8 mouse cellular contexts compared by ENCODE assay signal in genomic region chr3:153668447-153669290, GRCm38 (mm10). TPM values are rescaled to one million over a fixed set of nuclear protein-coding genes. Genes with fewer than 3 reads are reported as not detected.
DNase-seq lines count a peak whose midpoint lies in the region; ATAC-seq and TF ChIP-seq lines count a peak whose summit lies in the region.

No protein-coding gene starts in this region.

- 70% methylated on average over 21 of the region's 21 CpGs for whole genome bisulfite sequencing in hindbrain, embryonic 11.5 days
- 67% methylated on average over 21 of the region's 21 CpGs for WGBS in hindbrain, embryonic 13.5 days
- 57% methylated on average over 21 of the region's 21 CpGs for WGBS in kidney, postnatal 0 days
- 73% methylated on average over 21 of the region's 21 CpGs for WGBS in midbrain, embryonic 16.5 days

- no peak overlapping the region for H3K4me2 ChIP-seq in hindbrain, embryonic 11.5 days (replicated peaks; ENCODE audit: low read depth, low read length)
- H3K4me2 ChIP-seq in hindbrain, embryonic 13.5 days = no peak overlapping the region
- H3K4me2 ChIP-seq in kidney, postnatal 0 days (ENCODE audit: low read length) = no peak overlapping the region
- no peak overlapping the region for H3K4me2 ChIP-seq in midbrain, embryonic 16.5 days (ENCODE audit: low read length)

- no peaks in the 10 kb centered on the region for H3K9me3 ChIP-seq in hindbrain, embryonic 11.5 days (ENCODE audit: control insufficient read depth, low read length)
- no peaks in the 10 kb centered on the region for H3K9me3 ChIP-seq in hindbrain, embryonic 13.5 days
- no peaks in the 10 kb centered on the region for H3K9me3 ChIP-seq in kidney, postnatal 0 days (replicated peaks; ENCODE audit: low read length)
- H3K9me3 ChIP-seq in midbrain, embryonic 16.5 days (replicated peaks; ENCODE audit: control insufficient read depth, low read length, poor library complexity, severe bottlenecking) = no peaks in the 10 kb centered on the region

- no peak for DNase-seq in hindbrain, embryonic 11.5 days (ENCODE audit: low spot score)
- peak; percentile 84 for DNase-seq in kidney, postnatal 0 days (ENCODE audit: low spot score)
- no peak for DNase-seq in layer of hippocampus, postnatal 10 days (ENCODE audit: low spot score in 2 of 2)
- DNase-seq in spleen, postnatal 4 days (ENCODE audit: low spot score in 2 of 2) = no peak
- no peak for DNase-seq in layer of hippocampus, postnatal 14 days (ENCODE audit: low spot score in 2 of 2)

- no peaks in the 10 kb centered on the region for H3K36me3 ChIP-seq in hindbrain, embryonic 11.5 days (ENCODE audit: control insufficient read depth, insufficient read depth, low read length)
- H3K36me3 ChIP-seq in hindbrain, embryonic 13.5 days = no peaks in the 10 kb centered on the region
- no peaks in the 10 kb centered on the region for H3K36me3 ChIP-seq in kidney, postnatal 0 days (ENCODE audit: insufficient read depth, low read length)
- H3K36me3 ChIP-seq in midbrain, embryonic 16.5 days (ENCODE audit: control insufficient read depth, insufficient read depth, low read length) = no peaks in the 10 kb centered on the region

- H3K27me3 ChIP-seq in hindbrain, embryonic 11.5 days (ENCODE audit: control insufficient read depth, insufficient read depth, low read length) = no peaks in the 10 kb centered on the region
- peaks cover 2% of the 10 kb centered on the region; the same call in 1 of the 2 replicates for H3K27me3 ChIP-seq in hindbrain, embryonic 13.5 days
- H3K27me3 ChIP-seq in kidney, postnatal 0 days (ENCODE audit: insufficient read depth, low read length) = no peaks in the 10 kb centered on the region
- no peaks in the 10 kb centered on the region for H3K27me3 ChIP-seq in midbrain, embryonic 16.5 days (ENCODE audit: control insufficient read depth, insufficient read depth, low read depth, low read length)

- no peaks in the 10 kb centered on the region for H3K4me1 ChIP-seq in hindbrain, embryonic 11.5 days (replicated peaks; ENCODE audit: control insufficient read depth, insufficient read depth, low read length)
- H3K4me1 ChIP-seq in hindbrain, embryonic 13.5 days (replicated peaks) = peaks cover 31% of the 10 kb centered on the region
- H3K4me1 ChIP-seq in kidney, postnatal 0 days (replicated peaks; ENCODE audit: insufficient read depth, low read length) = peaks cover 27% of the 10 kb centered on the region
- H3K4me1 ChIP-seq in midbrain, embryonic 16.5 days (ENCODE audit: control insufficient read depth, insufficient read depth, low read length) = peaks cover 6% of the 10 kb centered on the region; the same call in 1 of the 2 replicates

- no peak overlapping the region for H3K4me3 ChIP-seq in hindbrain, embryonic 11.5 days (ENCODE audit: low read depth, low read length)
- no peak overlapping the region for H3K4me3 ChIP-seq in hindbrain, embryonic 13.5 days
- H3K4me3 ChIP-seq in kidney, postnatal 0 days (replicated peaks; ENCODE audit: low read depth, low read length) = no peak overlapping the region
- no peak overlapping the region for H3K4me3 ChIP-seq in midbrain, embryonic 16.5 days (ENCODE audit: low read depth, low read length)

- no peak for TF ChIP-seq CTCF in kidney, postnatal 0 days (IDR thresholded peaks at IDR 0.05; ENCODE audit: low read depth)

- peak; percentile 46; the same call in 1 of the 2 replicates for ATAC-seq in hindbrain, embryonic 11.5 days (ENCODE audit: low FRiP score)
- no peak for ATAC-seq in hindbrain, embryonic 13.5 days (ENCODE audit: low FRiP score)
- ATAC-seq in erythroid progenitor cell, adult 5-6 weeks (replicated peaks; ENCODE audit: low FRiP score, poor library complexity, severe bottlenecking) = peak; percentile 63; the same call in 1 of the 2 replicates
- peak; percentile 46; the same call in 1 of the 2 replicates for ATAC-seq in kidney, postnatal 0 days (replicated peaks; ENCODE audit: low FRiP score, low read depth)
- ATAC-seq in midbrain, embryonic 16.5 days = 0 out of 2 replicates have a peak, but pooled peaks have one; percentile 49

- H3K9ac ChIP-seq in hindbrain, embryonic 11.5 days (ENCODE audit: low read depth, low read length) = no peak overlapping the region
- no peak overlapping the region for H3K9ac ChIP-seq in hindbrain, embryonic 13.5 days
- no peak overlapping the region for H3K9ac ChIP-seq in kidney, postnatal 0 days (ENCODE audit: low read depth, low read length)
- no peak overlapping the region for H3K9ac ChIP-seq in midbrain, embryonic 16.5 days (ENCODE audit: low read depth, low read length)

- no peak overlapping the region for H3K27ac ChIP-seq in hindbrain, embryonic 11.5 days (ENCODE audit: low read depth, low read length)
- H3K27ac ChIP-seq in hindbrain, embryonic 13.5 days = no peak overlapping the region
- H3K27ac ChIP-seq in kidney, postnatal 0 days = peak overlapping the region; percentile 47; the same call in 1 of the 2 replicates
- no peak overlapping the region for H3K27ac ChIP-seq in midbrain, embryonic 16.5 days (ENCODE audit: low read length)

RNA-seq across cellular contexts. Expression of gene St6galnac3, which starts 56.3 kb away (rescaled TPM):
- polyA plus RNA-seq in hindbrain, embryonic 11.5 days (2014; fragmentation: Nextera tagmentation; extraction: Ambion mirVana) = 34.8 and 38.9 TPM in 2 replicates
- polyA plus RNA-seq in hindbrain, embryonic 13.5 days (2015; fragmentation: Nextera tagmentation; extraction: Ambion mirVana) = 28.3 and 30.3 TPM in 2 replicates
- total RNA-seq in erythroid progenitor cell, adult 5-6 weeks (2015; ENCODE audit: low replicate concordance) = 4.3 and 5.4 TPM in 2 replicates
- 4.6 and 10.7 TPM in 2 replicates for total RNA-seq in erythroid progenitor cell, adult 5-6 weeks (2017; ENCODE audit: low replicate concordance)
- 34.2 and 34.4 TPM in 2 replicates for polyA plus RNA-seq in kidney, postnatal 0 days (2015; fragmentation: Nextera tagmentation; extraction: Ambion mirVana)
- 19.1 and 21.5 TPM in 2 replicates for polyA plus RNA-seq in midbrain, embryonic 16.5 days (2015; fragmentation: Nextera tagmentation; extraction: Ambion mirVana)
- 10 to 100 TPM; 22.3 to 24.9 TPM for total RNA-seq in layer of hippocampus, postnatal 10 days (2021)
- total RNA-seq in layer of hippocampus, postnatal 14 days (2021) = 10 to 100 TPM; 20.6 to 23.3 TPM
